Mouse (Mus musculus) MEL (cell line): Measurements from ENCODE around the gene Rspo4. TPM values are rescaled to one million over a fixed set of nuclear protein-coding genes. Genes with fewer than 3 reads are reported as not detected.

ENCODE experiments used
- DNase-seq: peaks from one replicate; pipeline ENCODE4 v3.0.0; 2011; ENCODE audit warnings: low read depth, low spot score
- H3K27ac ChIP-seq: 2 replicates; pipeline ENCODE4 v1.5.1; 2012; ENCODE audit warnings: low read depth, mild to moderate bottlenecking, control low read depth, low read length, moderate library complexity; ENCODE audit not compliant: control insufficient read depth
- H3K27me3 ChIP-seq, 2 experiments: fragments of 150-350 bp in 1 of 2; sonication (generic) in 1 of 2; 2 replicates each; pipeline ENCODE4 v1.6.1; 2012; ENCODE audit warnings: low read length in 2 of 2, mild to moderate bottlenecking in 2 of 2, improper control_type of control experiment in 1 of 2, moderate library complexity in 1 of 2; ENCODE audit not compliant: insufficient read depth in 2 of 2, control insufficient read depth in 1 of 2
- H3K36me3 ChIP-seq, 2 experiments: 2 replicates each; pipeline ENCODE4 v1.6.1; 2012 to 2014; ENCODE audit warnings: low read length in 2 of 2, improper control_type of control experiment in 1 of 2, inconsistent platforms in 1 of 2, mild to moderate bottlenecking in 1 of 2; ENCODE audit not compliant: insufficient read depth in 2 of 2, control insufficient read depth in 1 of 2
- H3K4me1 ChIP-seq, 2 experiments: fragments of 150-350 bp in 1 of 2; sonication (generic) in 1 of 2; 2 replicates each; pipeline ENCODE4 v1.6.1; 2012; ENCODE audit warnings: low read length in 2 of 2, improper control_type of control experiment in 1 of 2, mild to moderate bottlenecking in 1 of 2; ENCODE audit not compliant: insufficient read depth in 2 of 2, control insufficient read depth in 1 of 2
- H3K4me3 ChIP-seq, 2 experiments: fragments of 150-350 bp in 1 of 2; sonication (generic) in 1 of 2; 2 replicates each; pipeline ENCODE4 v1.5.1; 2012; ENCODE audit warnings: low read depth in 2 of 2, low read length in 2 of 2, mild to moderate bottlenecking in 2 of 2, moderate library complexity in 2 of 2, control low read depth in 1 of 2, improper control_type of control experiment in 1 of 2; ENCODE audit not compliant: control insufficient read depth in 1 of 2, insufficient read depth in 1 of 2
- H3K79me2 ChIP-seq: 2 replicates; pipeline ENCODE4 v1.6.1; 2012; ENCODE audit warnings: mild to moderate bottlenecking, low read length, moderate library complexity; ENCODE audit not compliant: control insufficient read depth, poor library complexity, insufficient read depth
- H3K9ac ChIP-seq: 2 replicates; pipeline ENCODE4 v1.6.1; 2012; ENCODE audit warnings: low read depth, mild to moderate bottlenecking, control low read depth, low read length, moderate library complexity; ENCODE audit not compliant: control insufficient read depth, poor library complexity, severe bottlenecking
- H3K9me3 ChIP-seq: fragments of 150-350 bp; sonication (generic); replicated peaks from 2 replicates; pipeline ENCODE4 v1.6.1; 2012; ENCODE audit warnings: mild to moderate bottlenecking, low read length, improper control_type of control experiment, moderate library complexity; ENCODE audit not compliant: insufficient read depth
- CTCF ChIP-seq, 3 experiments: IDR thresholded peaks in 2 of 3; conservative IDR thresholded peaks in 1 of 3; 2 replicates each; pipeline ENCODE4 v1.5.1; 2011 to 2012; ENCODE audit warnings: low read length in 3 of 3, low read depth in 2 of 3, mild to moderate bottlenecking in 2 of 3, improper control_type of control experiment in 1 of 3, inconsistent platforms in 1 of 3, mixed read lengths in 1 of 3, moderate library complexity in 1 of 3; ENCODE audit not compliant: control insufficient read depth in 1 of 3, insufficient read depth in 1 of 3, poor library complexity in 1 of 3, severe bottlenecking in 1 of 3
- ELF1 ChIP-seq: IDR thresholded peaks from 2 replicates; pipeline ENCODE4 v1.6.1; 2014; ENCODE audit warnings: low read depth, mild to moderate bottlenecking, inconsistent platforms, low read length, improper control_type of control experiment, moderate library complexity
- JUND ChIP-seq: IDR thresholded peaks from 2 replicates; pipeline ENCODE4 v1.6.1; 2011; ENCODE audit warnings: low read depth, mild to moderate bottlenecking, improper control_type of control experiment, low read length
- MXI1 ChIP-seq: IDR thresholded peaks from 2 replicates; pipeline ENCODE4 v1.6.1; 2011; ENCODE audit warnings: mild to moderate bottlenecking, low read depth, low read length, improper control_type of control experiment
- MYC ChIP-seq: IDR thresholded peaks from 2 replicates; pipeline ENCODE4 v1.6.1; 2011; ENCODE audit warnings: low read depth, mild to moderate bottlenecking, low read length, improper control_type of control experiment, moderate library complexity
- NRF1 ChIP-seq: IDR thresholded peaks from 2 replicates; pipeline ENCODE4 v1.6.1; 2014; ENCODE audit warnings: low read depth, mild to moderate bottlenecking, inconsistent platforms, low read length, improper control_type of control experiment, moderate library complexity; ENCODE audit not compliant: poor library complexity, insufficient read depth, severe bottlenecking
- POLR2AphosphoS5 ChIP-seq: IDR thresholded peaks from 2 replicates; pipeline ENCODE4 v1.6.1; 2012; ENCODE audit warnings: low read depth, borderline replicate concordance, mild to moderate bottlenecking, inconsistent platforms, low read length, moderate library complexity, mixed read lengths
- TAL1 ChIP-seq: IDR thresholded peaks from 2 replicates; pipeline ENCODE4 v1.6.1; 2012; ENCODE audit warnings: mild to moderate bottlenecking, inconsistent platforms, low read length, moderate library complexity, mixed read lengths
- TBP ChIP-seq: IDR thresholded peaks from 2 replicates; pipeline ENCODE4 v1.8.0; 2011; ENCODE audit warnings: low read depth, low read length, improper control_type of control experiment
- TCF12 ChIP-seq: IDR thresholded peaks from 2 replicates; pipeline ENCODE4 v1.6.1; 2014; ENCODE audit warnings: low read depth, mild to moderate bottlenecking, inconsistent platforms, low read length, improper control_type of control experiment, moderate library complexity
- USF1 ChIP-seq: IDR thresholded peaks from 2 replicates; pipeline ENCODE4 v1.6.1; 2014; ENCODE audit warnings: low read depth, mild to moderate bottlenecking, inconsistent platforms, low read length, improper control_type of control experiment, moderate library complexity
- polyA plus RNA-seq, 2 experiments: library from polyadenylated mRNA; stranded (reverse) in 1 of 2; unstranded in 1 of 2; fragments of >175 nt in 1 of 2; fragments of >200 nt in 1 of 2; gene quantifications; 2 replicates each; pipeline versions ENCODE4 v1.2.1 to v1.2.4; 2012; ENCODE audit warnings: low replicate concordance in 2 of 2, low read depth in 1 of 2; ENCODE audit not compliant: insufficient read length in 2 of 2, insufficient read depth in 1 of 2, missing spikeins in 1 of 2
- total RNA-seq: library from RNA; depleted of rRNA; stranded (reverse); fragments of 300-350 nt; gene quantifications from 2 replicates; pipeline ENCODE4 v1.2.3, GENCODE M21; 2012

The Rspo4 gene
- total and polyA plus RNA-seq, 3 experiments: not detected

- Histone ChIP-seq H3K36me3 (no peaks in the 10 kb centered on the region), H3K9me3 (no peaks in the 10 kb centered on the region), H3K27me3 (peaks cover 0 to 4% of the 10 kb centered on the region in 2 experiments; a peak in 3 of 4 replicates), H3K27ac (no peak overlapping the region), H3K4me3 (no peak overlapping the region), H3K79me2 (no peaks in the 10 kb centered on the region), H3K4me1 (no peaks in the 10 kb centered on the region), H3K9ac (no peak overlapping the region)
- TF ChIP-seq MYC (no peak), POLR2AphosphoS5 (no peak), CTCF (IDR thresholded peaks at IDR 0.05 in 2 of 3, conservative IDR thresholded peaks at IDR 0.05 in 1 of 3; ENCODE audit: control insufficient read depth in 1 of 3, insufficient read depth in 1 of 3, low read depth in 2 of 3, low read length in 3 of 3, poor library complexity in 1 of 3, severe bottlenecking in 1 of 3) (no peak), TAL1 (no peak)
- DNase-seq: no peak
Measured at GRCm38 (mm10) chr2:151891031-151891430, 48.3 kb downstream of the Rspo4 start.

- Histone ChIP-seq H3K27ac (no peak overlapping the region), H3K9ac (no peak overlapping the region), H3K79me2 (no peaks in the 10 kb centered on the region), H3K9me3 (no peaks in the 10 kb centered on the region), H3K27me3 (peaks cover 0 to 3% of the 10 kb centered on the region in 2 experiments; a peak in 3 of 4 replicates), H3K4me1 (no peaks in the 10 kb centered on the region), H3K36me3 (no peaks in the 10 kb centered on the region), H3K4me3 (no peak overlapping the region)
- DNase-seq: no peak
- TF ChIP-seq MXI1 (no peak), NRF1 (no peak)
Measured at GRCm38 (mm10) chr2:151893122-151893774, 50.5 kb downstream of the Rspo4 start.

- no peak overlapping the region for H3K9ac ChIP-seq
- no peaks in the 10 kb centered on the region for H3K4me1 ChIP-seq
- no peak overlapping the region for H3K27ac ChIP-seq
- peaks cover 0 to 3% of the 10 kb centered on the region in 2 experiments; a peak in 2 of 4 replicates for H3K27me3 ChIP-seq
- no peak overlapping the region for H3K4me3 ChIP-seq
- no peaks in the 10 kb centered on the region for H3K9me3 ChIP-seq
- no peaks in the 10 kb centered on the region for H3K36me3 ChIP-seq
- no peaks in the 10 kb centered on the region for H3K79me2 ChIP-seq
- TF ChIP-seq JUND (no peak), TBP (no peak), USF1 (no peak), TCF12 (no peak), ELF1 (no peak), MYC (no peak)
- DNase-seq: no peak
Measured at GRCm38 (mm10) chr2:151894209-151894980, 51.7 kb downstream of the Rspo4 start.
